Mouse (Mus musculus): ENCODE data around the gene Zkscan2.

GRCm38 (mm10) chr7:123448794-123449193 is 51.5 kb downstream of the Zkscan2 start:
- TF ChIP-seq CTCF (IDR thresholded peaks at IDR 0.05; ENCODE audit: insufficient read depth, low read length) (no peak), POLR2A (IDR thresholded peaks at IDR 0.05; ENCODE audit: borderline replicate concordance, extremely low read depth, low read depth, low read length) (no peak)
